Mouse (Mus musculus) embryo, embryonic 11 days (tissue): ENCODE measurements at regions not wholly inside any gene's neighbourhood (a gene's known extent, or its start where the extent isn't known, plus 50 kb on each side); places are given as distances from the start of the nearest gene placed in this dataset.

ENCODE experiments used
- DNase-seq: peaks from one replicate; pipeline ENCODE4 v3.0.0-alpha.2; 2015

DNA sequence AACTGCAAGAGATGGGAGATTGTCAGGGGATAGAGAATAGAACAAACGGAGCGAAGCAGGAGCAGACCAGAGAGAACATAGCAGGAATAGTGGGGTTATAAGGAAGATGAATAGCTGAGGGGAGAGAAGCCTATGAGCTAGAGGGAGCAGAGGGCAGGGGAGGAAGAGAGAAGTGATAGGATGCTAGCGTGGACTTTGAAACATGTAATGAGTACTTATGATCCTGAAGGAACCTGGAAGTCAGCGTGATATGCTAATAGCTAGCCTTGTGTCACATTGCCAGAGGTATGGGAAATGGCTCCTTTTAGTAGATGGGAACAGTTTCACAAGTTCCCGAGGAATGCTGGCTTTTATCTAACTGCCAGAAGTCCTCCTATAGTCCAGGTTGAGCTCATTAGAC is 51.8 kb downstream of the Calml3 start:
- DNase-seq: no peak

- no peak for DNase-seq
Observed at GRCm38 (mm10) chr13:3751222-3751621, 52.9 kb downstream of the Calml3 start.

- no peak for DNase-seq
Observed at GRCm38 (mm10) chr13:3750756-3751155, 53.4 kb downstream of the Calml3 start.

DNA sequence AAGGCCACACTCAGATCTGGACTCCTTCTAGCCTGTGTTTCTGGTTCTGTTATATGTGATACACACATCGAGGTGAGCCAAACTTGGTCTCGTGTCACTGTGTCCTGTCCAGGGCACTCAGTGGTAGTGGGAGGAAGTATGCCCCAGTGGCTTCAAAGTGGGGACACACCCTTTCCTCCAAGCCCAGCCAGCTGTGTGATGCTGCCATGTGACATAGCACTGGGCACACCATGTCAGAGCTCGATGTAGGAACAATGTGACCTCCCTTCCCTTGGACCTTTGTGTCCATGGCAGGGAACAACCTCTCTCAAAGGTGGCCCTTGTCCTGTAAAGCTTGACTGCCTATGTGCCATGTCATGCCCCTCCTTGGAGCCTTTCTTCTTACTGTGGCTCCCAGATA is 54.5 kb downstream of the Calml3 start:
- DNase-seq: no peak

- peak; percentile 32 for DNase-seq
Observed at GRCm38 (mm10) chr13:3748859-3749258, 55.3 kb downstream of the Calml3 start.

GRCm38 (mm10) chr13:3746524-3746923 is 57.6 kb downstream of the Calml3 start:
- DNase-seq: peak; percentile 64

DNA sequence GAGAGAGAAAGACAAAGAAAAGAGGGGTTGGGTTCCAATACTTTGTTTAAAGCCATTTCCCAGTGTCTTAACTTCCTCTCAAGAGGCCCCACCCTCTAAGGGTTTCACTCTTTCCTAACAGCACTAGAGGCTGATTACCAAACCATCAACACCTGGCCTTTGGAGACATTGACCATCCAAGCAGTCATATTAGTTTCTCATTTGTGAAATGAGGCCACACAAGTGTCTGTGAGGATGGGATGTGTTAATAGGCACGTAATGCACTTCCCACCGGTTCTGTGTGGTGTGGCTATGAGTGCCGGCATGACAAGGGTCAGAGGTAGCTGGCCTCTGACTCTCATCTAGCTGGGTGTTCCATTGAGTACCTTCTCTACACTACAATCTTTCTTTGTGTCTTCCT is 59.2 kb downstream of the Calml3 start:
- DNase-seq: no peak

DNA sequence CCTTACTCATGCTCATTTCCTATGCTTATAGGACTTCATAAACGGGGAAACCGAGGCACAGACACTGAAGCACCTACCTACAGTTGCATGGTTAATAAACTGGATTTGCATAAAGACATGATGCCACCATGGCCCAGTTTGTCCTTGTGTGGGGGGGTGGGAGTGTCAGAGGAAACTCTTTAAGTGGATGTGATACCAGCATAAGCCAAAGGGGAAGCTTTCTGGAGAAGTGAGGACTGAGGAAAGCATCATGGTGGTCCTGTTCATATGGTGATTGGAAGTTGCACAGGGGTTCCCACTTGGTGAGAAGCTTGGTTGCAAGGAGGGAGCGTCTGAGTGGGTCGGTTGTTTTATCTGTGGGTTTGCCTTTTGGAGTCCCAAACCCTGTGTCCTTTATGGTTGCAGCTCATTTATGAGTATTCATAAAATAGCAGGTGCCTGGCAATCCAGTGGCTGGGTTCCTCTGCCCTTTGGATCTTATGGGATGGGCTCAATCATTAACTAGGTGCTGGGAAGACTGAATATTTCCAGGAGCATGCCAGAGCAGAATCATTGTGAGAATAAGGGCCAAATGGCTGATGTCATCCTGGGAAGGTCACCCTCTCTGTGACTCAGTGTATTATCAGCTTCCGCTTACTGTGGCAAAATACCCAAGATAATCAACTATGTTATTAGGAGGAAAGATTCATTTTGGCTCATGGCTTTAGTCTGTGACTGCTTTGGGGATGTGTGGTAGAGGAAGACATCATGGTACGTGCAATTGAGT is 60.2 kb downstream of the Calml3 start:
- DNase-seq: no peak

DNA sequence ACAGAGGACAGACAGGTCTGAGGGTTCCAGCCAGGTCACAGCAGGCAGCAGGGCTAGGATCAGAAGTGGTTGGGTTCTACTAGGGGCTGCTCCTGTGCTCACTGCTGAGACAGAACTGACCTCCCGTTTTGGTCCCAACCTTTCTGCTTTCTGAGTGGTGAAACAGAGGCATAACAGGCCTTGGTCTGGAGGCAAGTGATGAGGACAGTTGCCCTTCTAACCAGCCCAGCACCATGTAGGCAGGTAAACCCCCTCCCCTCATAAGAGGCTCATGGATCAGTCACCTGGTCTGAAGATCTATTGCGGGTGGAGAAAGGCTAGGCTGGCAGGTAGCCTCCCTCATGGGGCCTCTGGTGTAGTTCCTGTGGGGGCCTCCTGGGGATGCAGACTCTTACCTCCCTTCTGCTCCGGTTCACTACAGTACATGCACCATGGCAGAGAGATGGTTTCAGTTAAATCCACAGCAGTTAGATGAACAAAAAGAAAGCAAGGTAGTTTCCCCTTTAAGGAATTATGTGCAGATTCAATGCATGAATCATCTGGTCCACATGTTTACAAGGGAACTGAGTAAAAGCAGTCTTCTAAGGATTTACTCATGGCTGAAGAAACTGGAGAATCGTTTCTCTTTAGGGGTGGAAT is 61.2 kb downstream of the Calml3 start:
- DNase-seq: peak; percentile 33

DNA sequence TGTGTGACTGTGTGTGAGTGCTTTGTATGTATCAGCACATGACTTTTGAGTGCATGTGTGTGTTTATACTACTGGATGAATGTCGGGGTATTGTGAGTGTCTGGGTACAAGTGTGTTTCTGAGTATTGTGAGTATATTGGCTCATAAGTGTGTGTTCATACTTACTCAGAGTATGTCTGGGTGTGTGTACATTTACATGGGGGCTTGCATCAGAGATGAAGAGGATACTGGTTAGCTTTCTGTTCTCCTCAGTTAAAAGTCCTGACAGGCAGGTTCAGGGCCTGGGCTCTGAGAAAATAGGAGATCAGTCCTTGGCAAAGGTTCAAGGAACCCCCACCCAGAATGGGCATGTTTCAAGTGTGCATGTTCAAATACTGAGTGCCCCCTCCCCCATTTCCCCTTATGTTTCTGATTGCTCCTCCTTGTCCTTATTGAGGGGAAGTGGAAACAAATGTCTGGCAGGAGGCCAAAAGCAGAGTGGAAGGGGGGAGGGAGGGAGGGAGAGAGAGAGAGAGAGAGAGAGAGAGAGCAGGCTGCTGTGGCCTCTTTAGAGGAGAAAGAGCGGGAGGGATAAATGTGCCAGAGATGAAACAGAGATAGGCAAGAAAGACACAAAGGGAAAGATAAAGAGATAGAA is 61.9 kb downstream of the Calml3 start:
- peak; percentile 84 for DNase-seq

- DNase-seq: no peak
Observed at GRCm38 (mm10) chr13:3730699-3731021, 73.5 kb downstream of the Calml3 start.

- DNase-seq: peak; percentile 75
Observed at GRCm38 (mm10) chr13:3729926-3730698, 74.0 kb downstream of the Calml3 start.

GRCm38 (mm10) chr13:3728888-3729287 is 75.2 kb downstream of the Calml3 start:
- DNase-seq: no peak

- DNase-seq: no peak
Observed at GRCm38 (mm10) chr13:3726331-3726781, 77.8 kb downstream of the Calml3 start.

- DNase-seq: no peak
Observed at GRCm38 (mm10) chr13:3725803-3726202, 78.3 kb downstream of the Calml3 start.

- DNase-seq: no peak
Observed at GRCm38 (mm10) chr13:3724313-3724712, 79.8 kb downstream of the Calml3 start.

DNA sequence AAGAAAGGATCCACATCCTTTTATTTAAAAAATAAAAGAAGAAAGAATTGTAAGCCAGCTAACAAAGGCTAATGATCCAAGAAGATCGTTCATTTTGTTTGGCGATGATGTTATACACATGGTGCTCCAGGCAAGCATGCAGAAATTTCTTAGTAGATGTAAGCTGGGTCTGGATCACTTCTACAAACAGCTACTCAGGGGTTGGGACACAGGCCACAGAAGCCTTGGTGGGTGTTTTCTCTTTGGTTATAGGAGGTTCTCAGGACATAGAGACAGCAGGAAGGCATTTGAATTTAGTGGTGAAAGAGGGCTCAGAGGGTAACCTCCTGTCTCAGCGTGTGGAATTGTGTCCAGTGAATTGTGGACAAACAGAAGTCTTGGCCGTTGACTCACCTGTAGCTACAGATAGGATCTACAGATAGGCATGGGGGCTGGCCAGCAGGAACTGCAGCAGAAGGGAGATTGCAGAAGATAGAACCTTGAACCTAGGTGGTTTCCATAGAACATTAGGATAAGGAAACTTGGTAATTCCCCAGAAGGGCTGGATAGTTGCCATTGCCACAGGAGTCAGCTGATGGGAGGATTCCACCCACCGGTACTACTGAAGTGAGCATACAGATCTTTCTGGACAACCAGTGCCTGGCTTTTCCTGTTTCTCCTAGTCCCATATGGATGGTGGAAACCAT is 80.5 kb downstream of the Calml3 start:
- no peak for DNase-seq

DNA sequence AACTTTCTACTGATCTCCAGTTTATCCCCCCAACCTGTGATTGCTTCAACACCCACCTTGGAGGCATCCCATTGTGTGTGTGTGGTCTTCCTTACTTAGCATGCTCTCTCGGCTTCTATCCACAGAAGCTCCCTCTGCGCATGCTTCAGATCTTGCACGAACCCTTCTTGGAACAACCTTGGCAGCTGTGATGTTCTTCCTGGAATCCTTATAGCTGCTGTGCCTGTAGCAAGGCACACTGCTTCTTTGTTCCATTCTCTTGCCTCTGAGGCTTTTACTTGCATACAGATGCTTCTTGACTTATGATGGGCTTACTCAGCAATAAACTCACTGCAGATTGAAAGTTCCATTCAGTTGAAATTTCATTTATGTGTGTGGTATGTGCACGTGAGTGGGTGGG is 81.2 kb downstream of the Asb13 start:
- DNase-seq: no peak

DNA sequence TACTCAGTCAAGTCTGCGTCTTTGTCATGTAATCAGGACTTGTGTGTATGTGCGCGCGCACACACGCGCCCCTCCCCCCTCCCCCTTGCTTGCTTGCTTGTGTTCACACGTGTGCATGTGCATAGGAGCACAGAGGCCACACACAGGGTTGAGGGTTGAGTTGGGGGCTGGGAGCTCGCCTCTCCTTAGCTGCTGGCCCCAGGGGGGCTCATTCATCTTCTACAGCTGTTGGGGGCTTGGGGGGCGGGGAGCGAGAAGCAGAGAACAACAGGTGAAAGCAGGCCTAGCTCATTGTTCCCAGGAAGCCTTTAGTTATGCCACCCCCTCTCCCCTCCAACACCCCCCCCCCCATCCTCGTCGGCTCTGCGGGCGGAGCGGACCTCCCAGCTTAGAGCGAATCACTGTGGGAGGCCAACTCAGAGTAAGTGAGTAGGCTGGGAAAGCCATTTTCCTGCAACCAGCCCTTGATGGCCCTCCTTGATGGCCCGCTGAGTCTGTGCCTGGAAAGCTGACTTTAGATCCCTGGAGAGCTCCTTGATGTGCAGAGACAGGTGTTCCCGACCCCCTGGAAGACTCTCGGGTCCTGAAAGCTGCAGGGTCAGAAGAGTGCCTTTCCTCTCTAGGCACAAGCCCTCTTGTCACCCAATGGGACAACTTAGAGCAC is 78.8 kb downstream of the Asb13 start:
- peak; percentile 88 for DNase-seq

- peak; percentile 16 for DNase-seq
Observed at GRCm38 (mm10) chr13:3712088-3712487, 78.3 kb downstream of the Asb13 start.

DNA sequence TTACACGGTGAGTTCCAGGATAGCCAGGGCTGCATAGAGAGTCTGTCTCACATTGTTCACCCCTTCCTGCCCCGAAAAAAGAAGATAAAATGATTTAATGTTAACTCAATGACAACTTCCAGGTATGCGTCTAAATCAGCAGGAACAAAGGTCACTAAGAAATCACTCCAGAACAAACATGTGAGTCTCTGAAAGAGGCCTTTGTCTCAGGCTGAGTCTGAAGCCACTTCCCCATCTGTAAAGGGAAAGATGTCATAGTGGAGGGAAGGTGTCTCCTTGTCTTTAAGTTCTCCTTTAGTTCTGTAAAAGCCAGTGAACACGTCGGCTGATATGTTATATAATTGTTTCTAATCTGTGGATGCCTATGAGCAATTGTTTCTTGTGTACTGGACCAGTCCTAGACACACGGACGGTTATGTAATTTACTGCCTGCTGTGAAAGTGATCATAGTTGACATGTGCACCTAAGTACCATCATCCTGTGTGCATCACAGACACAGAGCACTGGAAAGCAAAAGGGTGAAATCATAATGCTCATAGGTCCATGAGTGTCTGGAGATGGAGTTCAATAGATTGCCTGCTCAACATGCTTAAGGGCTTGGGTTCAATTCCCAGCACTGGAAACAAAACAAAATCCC is 76.3 kb downstream of the Asb13 start:
- DNase-seq: no peak
